Mouse (Mus musculus): ENCODE data around the gene Gfi1b. TPM values are rescaled to one million over a fixed set of nuclear protein-coding genes. Genes with fewer than 3 reads are reported as not detected.
A peak's percentile ranks its signal among the peaks of the same experiment; 100 is the strongest.

The Gfi1b gene
- polyA plus RNA-seq, 1 experiment from 2014 or later: 3.4 TPM

DNA sequence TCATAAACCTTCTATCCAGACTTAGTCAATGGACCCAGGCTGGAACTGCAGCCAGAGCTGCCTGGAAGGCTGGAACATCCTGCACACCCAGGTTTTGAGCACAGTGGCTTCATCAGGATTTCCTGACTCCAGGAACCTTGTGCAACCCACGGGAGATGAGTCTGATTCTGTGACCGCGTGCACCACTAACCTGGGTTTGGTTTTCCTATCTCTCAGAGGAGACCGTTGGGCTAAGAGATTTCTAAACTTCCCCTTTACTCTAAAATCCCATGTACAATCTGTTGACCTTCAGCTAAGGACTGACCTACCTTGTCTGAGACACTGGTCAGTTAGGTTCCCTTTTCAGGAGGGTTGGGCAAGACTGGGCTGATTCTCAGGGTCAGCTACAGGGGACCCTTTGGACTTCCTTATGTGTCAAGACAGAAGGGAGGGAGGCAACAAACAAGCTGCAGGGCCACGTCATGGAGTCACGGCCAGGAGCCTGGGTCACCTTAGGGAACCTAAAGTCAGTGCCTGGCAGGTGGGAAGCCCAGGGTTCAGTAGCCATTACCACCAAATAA lies 2.9 kb downstream of the Gfi1b start:
- H3K4me1 ChIP-seq (replicated peaks): peaks cover 17% of the 10 kb centered on the region
- H3K4me3 ChIP-seq: no peak overlapping the region
- peaks cover 59% of the 10 kb centered on the region for H3K27me3 ChIP-seq (ENCODE audit: insufficient read depth, poor library complexity, severe bottlenecking)
- no peak for DNase-seq (ENCODE audit: low spot score)
- 87% methylated on average over 6 of the region's 6 CpGs for WGBS
- H3K27ac ChIP-seq: no peak overlapping the region
- no peaks in the 10 kb centered on the region for H3K36me3 ChIP-seq
- no peaks in the 10 kb centered on the region for H3K9me3 ChIP-seq

DNA sequence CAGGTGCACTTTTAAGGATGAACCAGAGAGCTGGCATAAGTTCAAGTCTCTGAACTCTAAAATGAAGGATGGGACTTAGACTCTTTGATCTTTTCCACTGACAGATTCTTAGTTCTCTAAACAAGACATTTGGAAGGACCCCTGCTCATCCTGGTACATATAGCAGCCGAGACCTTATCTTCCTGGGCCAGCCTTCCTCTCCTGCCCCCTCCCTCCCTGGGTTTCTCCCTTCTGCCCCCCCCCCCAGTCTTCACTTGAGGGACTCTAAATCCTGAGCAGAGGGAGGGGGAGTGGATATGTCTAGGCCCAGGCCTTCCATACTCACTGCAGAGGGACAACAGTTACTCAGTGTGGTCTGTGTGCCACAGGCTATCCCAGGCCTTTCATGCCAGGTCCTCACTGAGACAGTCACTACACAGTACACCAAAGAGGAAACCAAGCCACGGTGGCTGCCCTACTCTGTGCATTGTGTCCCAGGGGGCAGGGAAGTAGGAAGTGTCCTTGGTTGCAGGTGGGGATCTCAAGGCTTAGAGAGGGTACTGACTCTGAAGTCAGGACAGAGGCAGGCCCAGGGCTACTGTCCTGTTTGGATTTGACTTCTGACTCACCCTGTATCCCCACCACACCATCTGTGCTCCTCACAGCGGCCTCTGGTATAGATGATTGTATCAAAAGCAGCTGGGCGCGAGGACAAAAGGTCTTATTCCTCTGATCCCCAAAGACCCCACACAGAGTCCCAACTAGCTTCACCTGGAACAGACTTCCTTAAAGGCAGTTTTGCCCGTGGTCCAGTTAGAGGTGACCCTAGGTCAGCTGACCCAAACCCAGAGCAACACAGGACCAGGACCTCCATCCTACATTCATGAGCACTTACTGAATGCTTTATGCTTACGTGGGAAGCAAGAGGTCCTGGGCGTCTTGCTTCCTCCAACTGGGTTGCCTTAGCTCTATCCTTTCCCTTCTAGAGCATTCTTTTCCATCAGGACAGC lies 4.0 kb downstream of the Gfi1b start:
- Histone ChIP-seq H3K4me1 (replicated peaks) (peaks cover 14% of the 10 kb centered on the region), H3K27me3 (ENCODE audit: insufficient read depth, poor library complexity, severe bottlenecking) (peaks cover 51% of the 10 kb centered on the region), H3K36me3 (no peaks in the 10 kb centered on the region), H3K9me3 (no peaks in the 10 kb centered on the region), H3K27ac (no peak overlapping the region), H3K4me3 (no peak overlapping the region)
- DNase-seq (ENCODE audit: low spot score): no peak
- WGBS: 80% methylated on average over 8 of the region's 8 CpGs

DNA sequence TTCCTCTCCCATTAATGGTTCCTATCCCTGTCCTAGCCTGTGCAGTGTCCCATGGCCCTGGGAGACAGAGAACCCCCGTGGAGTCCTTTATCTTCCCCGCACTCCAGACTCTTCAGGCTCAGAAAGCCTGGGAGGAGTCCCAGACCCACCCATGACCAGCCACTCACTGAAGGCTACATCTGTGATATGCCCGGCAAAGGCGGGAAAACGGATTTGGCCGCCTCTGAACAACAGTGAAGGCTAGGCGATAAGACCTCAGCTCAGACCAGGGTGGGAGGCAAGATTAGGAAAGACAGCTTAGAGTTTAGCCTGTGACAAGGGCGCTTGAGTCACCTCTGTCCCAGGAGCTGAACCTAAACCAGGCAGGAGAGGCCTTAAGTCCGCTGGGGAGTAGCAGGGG lies 4.9 kb downstream of the Gfi1b start:
- Histone ChIP-seq H3K4me3 (no peak overlapping the region), H3K4me1 (replicated peaks) (peaks cover 12% of the 10 kb centered on the region), H3K27me3 (ENCODE audit: insufficient read depth, poor library complexity, severe bottlenecking) (peaks cover 42% of the 10 kb centered on the region), H3K9me3 (no peaks in the 10 kb centered on the region), H3K36me3 (no peaks in the 10 kb centered on the region), H3K27ac (no peak overlapping the region)
- WGBS: 79% methylated on average over 9 of the region's 9 CpGs
- no peak for DNase-seq (ENCODE audit: low spot score)

DNA sequence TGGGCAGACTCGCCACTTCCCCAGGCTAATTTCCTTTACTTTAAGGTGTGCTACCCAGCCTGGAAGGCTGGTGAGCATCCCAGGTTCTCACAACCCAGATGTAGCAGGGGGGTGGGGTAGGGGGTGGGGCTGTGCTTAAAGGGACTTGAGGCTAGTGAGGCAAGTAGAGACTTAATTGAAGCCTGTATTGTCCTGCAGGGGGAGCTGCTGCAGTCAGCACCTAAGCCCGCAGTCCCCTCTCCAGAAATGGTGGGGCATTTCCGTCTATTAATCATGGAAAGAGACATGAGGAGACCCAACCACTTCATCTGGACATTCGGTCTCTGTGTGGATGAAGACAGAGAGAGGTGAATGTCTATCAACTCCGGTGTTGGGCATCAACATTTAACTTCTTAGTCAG lies 5.4 kb downstream of the Gfi1b start:
- H3K27me3 ChIP-seq (ENCODE audit: insufficient read depth, poor library complexity, severe bottlenecking): peaks cover 37% of the 10 kb centered on the region
- H3K4me3 ChIP-seq: no peak overlapping the region
- H3K36me3 ChIP-seq: no peaks in the 10 kb centered on the region
- WGBS: 35% methylated on average over 5 of the region's 5 CpGs
- DNase-seq (ENCODE audit: low spot score): no peak
- H3K9me3 ChIP-seq: no peaks in the 10 kb centered on the region
- no peak overlapping the region for H3K27ac ChIP-seq
- H3K4me1 ChIP-seq (replicated peaks): peaks cover 11% of the 10 kb centered on the region

DNA sequence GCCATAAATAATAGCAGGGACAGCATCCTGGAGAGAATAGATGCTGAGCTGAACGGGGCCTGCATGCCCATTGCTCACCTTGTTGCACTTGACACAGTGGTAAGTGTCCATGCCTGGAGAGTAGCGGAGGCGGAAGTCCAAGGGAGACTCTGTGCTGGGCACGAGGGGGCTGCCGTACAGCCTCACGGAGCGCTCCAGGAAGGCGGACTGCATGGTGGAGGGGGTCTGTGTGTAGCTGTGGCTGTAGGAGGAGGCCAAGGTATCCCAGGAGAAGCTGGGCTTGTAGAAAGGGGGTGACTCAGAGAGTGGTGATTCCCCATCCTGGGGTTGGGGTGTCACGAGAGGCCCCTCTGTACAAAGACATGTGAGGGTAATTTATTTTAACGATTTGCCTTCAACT lies 8.2 kb downstream of the Gfi1b start:
- 90% methylated on average over 10 of the region's 10 CpGs for WGBS
- Histone ChIP-seq H3K27me3 (ENCODE audit: insufficient read depth, poor library complexity, severe bottlenecking) (peaks cover 10% of the 10 kb centered on the region; the same call in 1 of the 2 replicates), H3K27ac (no peak overlapping the region), H3K4me1 (replicated peaks) (peaks cover 20% of the 10 kb centered on the region), H3K36me3 (no peaks in the 10 kb centered on the region), H3K4me3 (no peak overlapping the region), H3K9me3 (no peaks in the 10 kb centered on the region)
- no peak for DNase-seq (ENCODE audit: low spot score)

DNA sequence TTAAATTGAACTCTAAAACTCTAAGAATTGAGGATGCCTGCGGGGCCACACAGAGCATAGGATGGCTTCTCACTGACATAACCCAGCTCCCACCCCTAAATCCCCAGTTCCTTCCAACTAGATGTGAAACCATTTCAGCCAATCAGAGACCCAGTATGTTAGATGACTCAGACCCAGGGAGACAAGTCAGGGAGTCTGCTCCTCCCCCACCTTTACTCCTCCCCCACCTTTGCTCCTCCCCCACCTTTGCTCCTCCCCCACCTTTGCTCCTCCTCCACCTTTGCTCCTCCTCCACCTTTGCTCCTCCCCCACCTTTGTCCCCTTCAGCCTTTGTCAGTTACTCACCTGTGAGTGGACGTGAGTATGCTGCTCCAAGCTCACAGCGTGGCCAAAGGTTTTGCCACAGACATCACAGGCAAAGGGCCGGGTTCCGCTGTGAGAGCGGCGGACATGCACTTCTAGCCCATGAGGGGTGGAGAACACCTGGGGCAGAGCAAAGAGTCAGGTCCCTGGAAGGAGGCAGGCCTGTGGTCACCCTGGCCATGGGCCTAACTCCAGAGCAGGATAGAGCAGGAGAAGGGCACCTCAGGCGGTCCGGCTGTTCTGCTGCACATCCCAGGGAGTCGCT lies 9.2 kb downstream of the Gfi1b start:
- WGBS: 63% methylated on average over 10 of the region's 10 CpGs

DNA sequence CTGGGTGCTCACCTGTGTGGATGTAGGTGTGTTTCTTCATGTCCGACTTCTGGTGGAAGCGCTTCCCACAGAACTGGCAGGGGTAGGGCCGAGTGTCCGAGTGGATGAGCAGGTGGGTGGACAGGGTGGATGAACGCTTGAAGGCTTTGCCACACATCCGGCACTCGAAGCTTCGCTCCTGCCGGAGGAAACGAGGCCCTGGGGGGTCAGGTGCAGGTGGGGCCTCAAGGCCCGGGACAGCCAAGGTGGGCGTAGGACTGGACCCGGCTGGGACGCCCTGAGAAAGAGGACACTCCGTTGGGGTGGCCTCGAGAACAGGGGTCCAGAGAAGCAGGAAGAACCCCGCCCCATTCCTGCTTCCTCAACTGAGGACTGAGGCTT lies 10.4 kb downstream of the Gfi1b start:
- no peak for DNase-seq (ENCODE audit: low spot score)
- H3K4me1 ChIP-seq (replicated peaks): peaks cover 19% of the 10 kb centered on the region
- H3K27ac ChIP-seq: peak overlapping the region; percentile 37; the same call in 1 of the 2 replicates
- H3K27me3 ChIP-seq (ENCODE audit: insufficient read depth, poor library complexity, severe bottlenecking): no peaks in the 10 kb centered on the region
- no peak overlapping the region; the same call in 1 of the 2 replicates for H3K4me3 ChIP-seq
- 80% methylated on average over 17 of the region's 17 CpGs for WGBS
- H3K9me3 ChIP-seq: no peaks in the 10 kb centered on the region
- no peaks in the 10 kb centered on the region for H3K36me3 ChIP-seq

More for the DNA sequence above, 9.2 kb downstream of the Gfi1b start:
- H3K36me3 ChIP-seq: no peaks in the 10 kb centered on the region
- H3K27me3 ChIP-seq (ENCODE audit: insufficient read depth, poor library complexity, severe bottlenecking): 0 out of 2 replicates have a peak, but pooled peaks cover 6% of the 10 kb centered on the region
- DNase-seq (ENCODE audit: low spot score): no peak
- no peak overlapping the region for H3K4me3 ChIP-seq
- no peak overlapping the region for H3K27ac ChIP-seq
- H3K9me3 ChIP-seq: no peaks in the 10 kb centered on the region
- peaks cover 18% of the 10 kb centered on the region for H3K4me1 ChIP-seq (replicated peaks)

DNA sequence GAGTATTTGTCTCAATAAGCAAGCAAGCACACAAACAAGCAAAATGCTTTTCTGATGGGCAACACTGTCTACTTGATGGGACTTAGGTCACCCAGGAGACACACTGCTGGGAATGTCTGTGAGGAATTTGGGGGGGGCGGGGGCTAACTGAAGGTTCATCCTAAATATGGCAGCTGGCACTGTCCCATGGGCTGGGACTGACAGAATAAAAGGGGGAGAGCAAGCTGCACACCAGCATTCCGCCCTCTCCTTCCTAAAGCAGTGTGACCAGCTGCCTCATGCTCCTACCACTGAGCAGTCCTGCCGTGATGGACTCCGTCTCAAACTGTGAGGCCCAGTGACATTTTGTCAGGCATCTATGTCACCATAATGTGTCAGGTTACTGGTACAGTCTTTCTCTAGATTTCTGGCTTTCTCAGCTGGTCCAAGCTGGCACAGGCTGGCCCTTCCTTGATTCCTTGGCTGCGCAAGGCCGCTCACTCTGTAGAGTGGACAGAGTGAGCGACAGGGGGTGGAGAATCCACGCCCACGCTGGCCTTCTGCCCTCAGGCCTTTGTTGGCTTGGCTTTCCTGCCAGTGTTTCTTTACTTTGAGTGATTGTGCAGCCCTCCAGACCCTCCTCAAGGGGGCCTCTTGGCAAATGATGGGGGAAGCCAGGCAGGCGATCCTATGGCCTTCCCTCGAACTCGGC lies 10.9 kb downstream of the Gfi1b start:
- peak overlapping the region; percentile 37 for H3K27ac ChIP-seq
- H3K9me3 ChIP-seq: no peaks in the 10 kb centered on the region
- H3K4me1 ChIP-seq (replicated peaks): peaks cover 24% of the 10 kb centered on the region
- no peaks in the 10 kb centered on the region for H3K27me3 ChIP-seq (ENCODE audit: insufficient read depth, poor library complexity, severe bottlenecking)
- 55% methylated on average over 12 of the region's 12 CpGs for WGBS
- H3K4me3 ChIP-seq: no peak overlapping the region; the same call in 1 of the 2 replicates
- DNase-seq (ENCODE audit: low spot score): peak; percentile 32
- no peaks in the 10 kb centered on the region for H3K36me3 ChIP-seq

DNA sequence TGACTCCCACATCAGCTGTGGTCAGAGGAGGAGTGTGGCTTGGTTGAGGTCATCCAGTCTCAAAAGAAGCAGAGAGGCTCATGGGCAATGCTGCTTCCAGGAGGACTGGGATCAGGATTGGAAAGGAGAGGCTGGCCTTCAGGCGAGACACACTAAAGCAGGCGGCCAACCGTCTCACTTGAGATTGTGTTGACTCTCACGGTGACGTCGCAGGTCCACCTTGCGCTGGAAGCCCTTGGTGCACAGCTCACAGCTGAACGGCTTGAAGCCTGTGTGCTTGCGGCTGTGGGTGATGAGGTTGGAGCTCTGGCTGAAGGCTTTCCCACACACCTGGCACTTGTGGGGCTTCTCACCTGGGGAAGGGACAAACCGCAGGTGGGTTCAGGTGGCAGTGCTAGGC lies 11.9 kb downstream of the Gfi1b start:
- Histone ChIP-seq H3K9me3 (no peaks in the 10 kb centered on the region), H3K4me3 (no peak overlapping the region), H3K36me3 (no peaks in the 10 kb centered on the region), H3K4me1 (replicated peaks) (peaks cover 24% of the 10 kb centered on the region), H3K27me3 (ENCODE audit: insufficient read depth, poor library complexity, severe bottlenecking) (no peaks in the 10 kb centered on the region), H3K27ac (no peak overlapping the region)
- 91% methylated on average over 10 of the region's 10 CpGs for WGBS
- no peak for DNase-seq (ENCODE audit: low spot score)

DNA sequence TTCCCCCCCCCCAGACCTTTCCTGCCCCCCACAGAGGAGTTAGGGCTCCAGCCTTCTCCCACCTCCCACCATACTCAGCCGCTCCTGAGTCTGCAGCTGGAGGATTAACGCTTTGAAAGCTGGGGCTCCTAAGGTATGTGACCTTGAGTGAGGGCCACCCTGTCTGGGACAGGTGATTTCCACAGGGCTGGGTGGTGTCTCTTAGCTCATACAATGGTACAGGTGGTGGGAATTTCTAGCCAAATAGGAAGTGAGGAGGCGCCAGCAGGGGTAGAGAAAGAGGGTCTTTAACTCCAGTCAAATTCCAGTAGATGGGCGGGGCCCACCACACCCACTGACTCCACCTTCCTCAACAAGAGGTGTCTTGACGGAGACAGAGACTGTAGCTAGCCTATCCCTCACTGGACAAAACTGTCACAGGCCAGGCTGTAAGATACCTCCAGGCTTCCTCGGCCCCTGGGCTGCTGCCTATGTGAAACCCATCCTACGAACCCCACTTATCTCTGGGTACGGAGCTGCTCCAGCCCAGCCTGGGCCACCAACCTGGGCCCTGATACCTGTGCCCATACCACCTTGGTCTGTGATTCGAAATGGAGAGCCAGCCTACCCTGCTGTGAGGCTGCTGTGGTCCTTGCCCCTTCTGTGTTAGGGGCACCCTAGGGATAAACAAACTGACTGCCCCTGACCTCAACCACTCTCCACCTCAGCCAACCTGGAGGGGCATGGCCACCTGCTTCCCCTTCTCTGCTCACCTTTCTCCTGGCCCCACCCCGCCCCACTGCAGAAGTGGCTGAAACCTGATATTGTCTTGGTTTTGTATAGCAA lies 14.2 kb downstream of the Gfi1b start:
- WGBS: 48% methylated on average over 10 of the region's 10 CpGs
- H3K27me3 ChIP-seq (ENCODE audit: insufficient read depth, poor library complexity, severe bottlenecking): no peaks in the 10 kb centered on the region
- DNase-seq (ENCODE audit: low spot score): no peak
- no peaks in the 10 kb centered on the region for H3K9me3 ChIP-seq
- no peak overlapping the region for H3K27ac ChIP-seq
- H3K4me3 ChIP-seq: no peak overlapping the region
- H3K4me1 ChIP-seq (replicated peaks): peaks cover 26% of the 10 kb centered on the region
- H3K36me3 ChIP-seq: no peaks in the 10 kb centered on the region

DNA sequence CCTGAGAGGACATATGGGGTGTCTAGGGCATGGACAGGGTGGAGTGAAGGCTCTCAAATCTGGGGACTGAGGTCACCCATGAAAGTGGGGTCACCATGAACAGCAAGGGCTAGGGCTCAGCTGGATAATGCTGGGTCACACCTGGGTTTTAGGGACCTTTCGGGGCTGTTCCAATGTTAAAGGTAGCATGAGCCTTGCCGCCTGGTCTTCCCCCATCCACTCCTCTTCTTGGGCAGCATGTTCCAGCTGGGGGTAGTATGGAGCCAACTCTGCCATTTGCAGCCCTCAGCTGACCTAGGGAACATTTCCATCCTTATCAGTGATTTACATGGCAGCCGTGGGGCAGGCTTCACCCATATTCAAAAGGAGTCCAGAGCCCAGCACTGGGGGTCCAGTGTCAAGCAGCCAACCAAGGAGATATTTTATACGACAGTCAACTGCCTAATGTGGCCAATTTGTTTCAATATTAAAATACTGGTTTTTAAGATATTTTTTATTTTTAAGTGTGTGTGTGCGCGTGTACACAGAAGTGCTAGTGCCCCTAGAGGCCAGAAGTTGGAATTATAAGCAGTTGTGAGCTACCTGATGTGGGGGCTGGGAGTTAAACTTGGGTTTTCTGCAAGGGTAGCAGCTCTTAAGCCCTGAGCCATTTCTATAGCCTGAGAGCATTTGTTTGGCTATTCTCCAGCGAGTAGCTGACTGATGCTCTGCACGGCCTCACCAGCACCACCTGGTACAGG lies 15.0 kb downstream of the Gfi1b start:
- no peak overlapping the region for H3K27ac ChIP-seq
- 66% methylated on average over 8 of the region's 8 CpGs for WGBS
- H3K27me3 ChIP-seq (ENCODE audit: insufficient read depth, poor library complexity, severe bottlenecking): no peaks in the 10 kb centered on the region
- no peaks in the 10 kb centered on the region for H3K9me3 ChIP-seq
- DNase-seq (ENCODE audit: low spot score): no peak
- H3K4me3 ChIP-seq: no peak overlapping the region
- peaks cover 31% of the 10 kb centered on the region for H3K4me1 ChIP-seq (replicated peaks)
- H3K36me3 ChIP-seq: no peaks in the 10 kb centered on the region

Measured in hindbrain, embryonic 10.5 days (tissue).